Mouse (Mus musculus) lung, postnatal 4 days (tissue): ENCODE data around the gene Man1b1.

ENCODE experiments used
- DNase-seq, 2 experiments: peaks; one replicate each; pipeline ENCODE4 v3.0.0; 2021

The Man1b1 gene

GRCm38 (mm10) chr2:25305587-25306359, 26.4 kb upstream of the Man1b1 start:
- DNase-seq: no peak

DNA sequence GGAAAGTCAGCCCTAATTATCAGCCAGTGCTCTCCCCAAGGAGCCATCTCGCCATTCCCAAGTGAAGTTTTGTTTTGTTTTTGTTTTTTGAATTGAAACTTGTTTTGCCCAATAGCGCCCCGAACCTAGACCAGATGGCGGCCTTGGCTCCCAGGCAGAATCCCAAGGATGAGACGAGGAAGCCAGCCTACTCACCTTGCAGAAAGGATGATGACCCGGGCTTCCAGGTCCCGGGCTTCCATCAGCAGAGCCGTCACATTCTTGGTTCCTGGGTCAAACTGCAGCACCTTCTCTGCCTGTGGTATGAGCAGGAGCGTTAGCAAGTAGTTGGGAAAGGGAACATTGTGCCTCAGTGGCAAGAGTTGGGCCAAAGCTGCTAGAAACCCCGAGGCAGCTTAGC, 22.0 kb upstream of the Man1b1 start:
- no peak for DNase-seq

DNA sequence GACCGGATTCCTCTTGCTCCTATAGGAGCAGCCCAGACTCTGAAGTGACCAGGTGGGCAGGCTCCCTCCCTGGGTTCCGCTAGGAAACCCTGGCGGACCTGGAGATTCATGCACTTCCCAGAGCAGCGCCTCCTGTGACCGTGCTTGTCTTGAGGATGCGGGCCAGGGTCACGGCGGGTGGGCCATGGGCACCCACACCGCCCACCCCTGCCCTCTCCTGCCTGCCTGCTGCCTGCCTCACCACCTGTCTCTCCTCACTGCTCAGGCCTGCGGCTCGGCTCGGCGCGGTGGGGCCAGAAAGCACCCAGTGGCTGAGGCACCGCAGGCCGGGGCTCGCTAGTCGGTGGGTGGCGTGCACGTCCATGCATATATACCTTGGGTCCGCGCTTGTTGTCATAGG, 21.2 kb upstream of the Man1b1 start:
- no peak for DNase-seq

DNA sequence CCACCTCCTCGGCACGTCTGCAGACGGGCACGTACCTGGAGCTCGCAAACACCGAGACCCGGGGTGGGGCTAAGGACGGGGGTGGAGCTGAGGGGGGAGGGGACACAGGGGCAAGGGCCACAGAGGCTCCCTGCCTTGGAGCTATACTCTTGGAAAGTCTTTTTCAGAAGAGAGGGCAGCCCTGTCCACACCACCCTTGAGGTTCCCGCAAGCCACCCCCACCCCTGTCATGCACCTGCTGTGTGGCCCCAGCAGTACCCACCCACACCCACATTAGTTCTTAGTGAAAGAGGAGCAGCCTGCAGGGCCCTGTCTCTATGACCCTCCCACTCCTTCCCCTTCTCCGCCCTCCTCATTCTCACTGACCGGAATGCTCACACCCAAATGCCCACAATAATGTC, 20.6 kb upstream of the Man1b1 start:
- DNase-seq: no peak

- no peak for DNase-seq
Measured at GRCm38 (mm10) chr2:25318119-25318966, 13.8 kb upstream of the Man1b1 start.

DNA sequence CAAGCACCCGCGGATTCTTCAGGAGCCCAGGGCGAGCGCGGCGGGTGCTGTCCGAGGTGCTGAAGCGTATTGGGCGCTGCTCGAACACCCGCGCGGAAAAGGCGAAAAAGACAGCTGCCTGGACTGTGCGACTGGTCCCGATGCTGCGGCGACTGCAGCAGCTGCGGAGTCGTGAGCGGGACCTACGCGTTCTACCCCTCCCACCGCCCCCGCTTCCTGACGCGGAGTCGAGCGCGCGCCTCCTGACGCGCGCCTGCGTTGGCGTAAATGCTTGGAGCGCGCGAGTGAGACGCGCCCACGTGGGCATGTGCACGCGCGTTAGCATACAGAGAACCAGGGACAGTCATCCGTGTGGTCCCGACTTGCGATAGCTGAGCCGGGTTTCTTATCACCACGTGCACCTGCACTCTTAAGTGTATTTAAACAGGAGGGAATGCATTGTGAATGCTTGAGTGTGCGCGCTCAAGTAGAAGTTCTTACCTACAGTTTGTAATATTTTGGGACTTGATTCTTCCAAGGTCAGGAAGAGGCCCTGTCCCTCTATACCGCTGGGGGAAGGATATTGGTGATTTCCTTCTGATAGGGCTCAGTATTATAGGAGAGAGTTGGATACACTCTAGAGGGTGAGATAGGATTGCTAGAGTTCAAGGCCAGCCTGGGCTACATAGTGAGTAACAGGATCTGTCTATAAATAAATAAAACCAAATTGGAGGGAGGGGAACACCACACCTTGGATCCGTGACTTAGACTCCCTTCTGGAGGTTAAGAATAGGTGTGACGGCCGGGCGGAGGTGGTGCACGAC, 13.0 kb upstream of the Man1b1 start, which contains the start of gene Grin1:
Grin1 (minus strand) TSS at position 217 of the 803 bp plus-strand sequence.
- peak; percentile 66 to 68 for DNase-seq

DNA sequence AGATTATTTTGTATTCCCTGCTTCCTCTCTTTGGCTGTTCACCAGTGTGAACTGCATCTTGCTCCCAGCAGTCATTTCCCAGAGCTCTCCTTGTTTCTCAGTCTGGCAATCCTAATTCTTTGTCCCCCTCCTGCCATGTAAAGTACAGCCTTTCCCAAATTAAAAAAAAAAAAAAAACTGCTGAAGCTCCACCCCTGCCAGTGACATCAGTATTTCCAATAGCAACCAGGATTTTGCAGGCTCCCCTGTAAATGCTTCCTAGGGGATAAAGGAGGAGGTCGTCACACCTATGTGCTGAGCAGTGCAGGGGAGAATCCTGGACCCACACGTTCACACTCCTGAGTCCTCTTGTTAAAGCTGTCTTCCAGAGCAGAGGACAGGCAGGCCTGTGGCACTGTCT, 12.1 kb upstream of the Man1b1 start:
- no peak for DNase-seq

DNA sequence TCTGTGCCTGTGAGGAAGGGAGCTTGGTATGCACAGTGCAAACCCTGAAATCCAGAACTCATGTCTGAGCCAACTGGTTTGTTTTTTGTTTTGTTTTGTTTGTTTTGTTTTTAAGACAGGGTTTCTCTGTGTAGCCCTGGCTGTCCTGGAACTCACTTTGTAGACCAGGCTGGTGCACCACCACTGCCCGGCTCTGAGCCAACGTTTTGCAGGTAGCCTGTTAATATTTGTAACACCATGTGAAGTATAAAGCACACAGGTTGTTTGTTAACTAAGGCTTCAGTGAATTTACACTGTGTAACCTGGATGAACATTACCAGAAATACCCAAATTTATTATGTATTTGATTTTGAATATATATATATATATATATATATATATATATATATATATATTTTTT, 6.1 kb upstream of the Man1b1 start:
- no peak for DNase-seq

DNA sequence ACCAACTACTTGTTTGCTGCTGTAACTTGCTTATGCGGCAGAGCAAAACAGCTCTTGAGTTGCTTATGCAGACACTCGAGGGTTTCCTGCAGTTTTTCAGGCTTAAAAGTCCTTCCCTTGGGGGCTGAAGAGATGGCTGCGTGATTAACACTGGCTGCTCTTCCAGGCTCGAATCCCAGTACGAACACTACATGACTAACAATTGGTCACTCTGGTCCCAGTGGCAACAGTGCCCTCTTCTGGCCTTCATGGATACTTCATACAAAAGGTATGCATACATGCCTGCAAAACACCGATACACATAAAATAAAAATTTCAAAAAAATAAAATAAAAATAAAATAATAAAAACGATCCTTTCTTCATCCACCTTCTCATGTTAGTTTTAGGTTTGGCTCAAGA, 3.7 kb upstream of the Man1b1 start:
- peak in 1 of 2 experiments; percentile 28 for DNase-seq

DNA sequence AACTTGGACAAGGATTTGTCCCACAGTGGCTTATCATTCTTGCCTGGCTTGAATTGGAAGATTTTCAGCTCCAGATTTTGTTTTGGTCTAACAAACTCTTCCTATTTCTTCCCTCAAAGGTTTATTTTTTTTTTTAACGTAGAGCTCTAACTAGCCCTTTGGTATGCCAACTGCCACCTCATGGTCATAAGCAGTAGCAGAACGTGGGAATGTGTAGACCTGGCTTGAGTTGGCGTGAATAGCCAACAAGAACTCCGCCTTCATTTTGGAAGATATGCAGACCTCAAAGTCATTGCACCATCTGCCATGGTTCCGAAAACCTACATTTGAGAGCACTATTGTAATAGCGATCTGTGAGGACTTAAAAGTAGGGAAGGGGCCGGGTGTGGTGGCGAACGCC, 668 bp upstream of the Man1b1 start:
- no peak for DNase-seq

DNA sequence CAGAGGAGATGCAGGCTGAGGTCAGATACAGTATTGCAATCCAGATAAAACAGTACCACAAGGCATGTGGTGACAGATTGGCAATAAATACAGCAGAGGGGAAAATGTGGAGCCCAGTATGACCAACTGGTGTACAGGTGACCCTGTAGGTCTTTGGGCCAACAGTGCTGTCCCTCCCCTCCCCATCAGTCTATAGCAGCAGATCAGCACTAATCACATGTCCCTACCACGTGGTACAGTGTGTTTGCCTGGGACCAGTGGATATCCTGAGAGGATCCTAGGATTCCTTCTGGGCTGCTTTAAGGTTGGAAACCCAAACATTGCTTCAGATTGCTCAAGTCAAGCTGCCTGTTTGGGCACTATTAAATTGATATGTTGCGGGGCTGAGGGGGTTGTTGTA, 1.4 kb downstream of the Man1b1 start:
- no peak for DNase-seq

DNA sequence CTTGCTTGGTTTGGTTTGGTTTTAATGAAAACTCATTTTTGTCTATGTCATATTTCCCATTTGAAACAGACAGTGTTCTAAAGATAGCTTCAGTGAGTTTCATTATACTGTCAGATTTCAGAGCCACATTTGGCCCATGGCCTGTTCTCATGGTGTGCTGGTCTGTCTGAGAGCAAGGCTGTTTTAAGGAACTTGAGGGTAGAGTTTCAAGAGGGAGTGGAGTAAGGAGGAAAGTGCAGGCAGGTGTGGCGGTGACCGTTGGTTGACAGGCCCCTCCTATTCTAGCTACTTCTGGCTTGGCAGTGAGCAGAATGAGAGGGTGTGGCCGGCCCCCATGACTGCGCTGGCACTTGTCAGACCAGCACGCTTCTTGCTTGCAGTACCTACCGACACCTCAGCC, 6.2 kb downstream of the Man1b1 start:
- no peak for DNase-seq

- DNase-seq: no peak
Measured at GRCm38 (mm10) chr2:25348162-25348561, 16.0 kb downstream of the Man1b1 start.

DNA sequence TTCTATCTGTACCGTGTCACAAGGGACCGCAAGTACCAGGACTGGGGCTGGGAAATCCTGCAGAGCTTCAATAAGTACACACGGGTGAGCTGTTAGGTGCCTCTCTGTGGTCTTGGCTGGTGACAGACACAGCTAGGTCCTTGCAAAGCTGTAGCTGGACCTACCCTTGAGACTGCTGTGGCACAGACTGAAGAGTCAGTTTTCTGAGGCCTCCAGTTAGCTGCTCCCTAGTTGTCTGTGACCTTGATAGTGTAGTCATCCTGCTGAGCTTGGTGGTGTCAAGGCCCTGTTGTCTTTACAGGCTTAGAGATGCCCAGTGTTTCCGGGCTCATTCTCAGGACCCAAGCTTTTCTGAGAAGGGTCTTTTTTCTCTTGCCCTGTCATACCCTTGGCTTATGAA, 17.4 kb downstream of the Man1b1 start:
- no peak for DNase-seq

DNA sequence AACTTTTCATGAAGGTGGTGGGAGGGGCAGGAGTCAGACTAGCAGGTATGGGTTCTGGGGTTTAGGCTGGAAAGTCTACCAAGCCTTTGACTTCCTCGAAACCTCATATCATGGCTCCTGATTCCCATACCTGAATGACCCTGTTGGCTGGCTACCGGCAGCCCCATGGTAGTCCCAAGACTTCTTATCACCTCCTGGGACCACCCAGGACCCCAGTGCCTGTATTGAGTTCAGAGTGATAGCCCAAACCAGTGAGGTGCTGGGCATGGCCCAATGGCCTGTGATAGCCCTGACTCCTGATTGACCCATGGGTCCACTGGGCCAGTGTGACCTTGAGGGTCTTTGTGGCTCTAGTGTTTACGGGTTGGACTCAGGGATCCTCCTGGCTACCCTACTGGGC, 18.6 kb downstream of the Man1b1 start:
- no peak for DNase-seq

DNA sequence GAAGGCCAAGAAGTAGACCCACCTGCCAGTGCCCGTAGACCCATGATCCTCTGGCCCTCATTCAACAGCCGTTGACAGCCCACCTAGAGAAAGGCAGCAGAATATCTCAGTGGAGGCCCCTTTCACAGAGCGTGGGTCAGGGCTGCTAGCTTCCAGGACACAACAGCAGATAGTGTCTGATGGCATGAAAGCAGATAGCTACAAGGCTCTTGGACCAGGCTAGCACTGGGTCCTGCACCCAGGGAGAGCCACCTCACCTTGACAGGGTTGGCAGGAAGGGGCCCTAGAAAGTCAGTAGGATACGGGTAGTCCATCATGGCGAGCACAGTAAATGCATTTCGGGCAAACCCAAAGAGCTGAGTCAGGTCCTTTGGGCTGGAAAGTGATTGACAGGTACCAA, 22.1 kb downstream of the Man1b1 start:
- DNase-seq: no peak

- no peak for DNase-seq
Measured at GRCm38 (mm10) chr2:25355419-25356066, 23.4 kb downstream of the Man1b1 start.

DNA sequence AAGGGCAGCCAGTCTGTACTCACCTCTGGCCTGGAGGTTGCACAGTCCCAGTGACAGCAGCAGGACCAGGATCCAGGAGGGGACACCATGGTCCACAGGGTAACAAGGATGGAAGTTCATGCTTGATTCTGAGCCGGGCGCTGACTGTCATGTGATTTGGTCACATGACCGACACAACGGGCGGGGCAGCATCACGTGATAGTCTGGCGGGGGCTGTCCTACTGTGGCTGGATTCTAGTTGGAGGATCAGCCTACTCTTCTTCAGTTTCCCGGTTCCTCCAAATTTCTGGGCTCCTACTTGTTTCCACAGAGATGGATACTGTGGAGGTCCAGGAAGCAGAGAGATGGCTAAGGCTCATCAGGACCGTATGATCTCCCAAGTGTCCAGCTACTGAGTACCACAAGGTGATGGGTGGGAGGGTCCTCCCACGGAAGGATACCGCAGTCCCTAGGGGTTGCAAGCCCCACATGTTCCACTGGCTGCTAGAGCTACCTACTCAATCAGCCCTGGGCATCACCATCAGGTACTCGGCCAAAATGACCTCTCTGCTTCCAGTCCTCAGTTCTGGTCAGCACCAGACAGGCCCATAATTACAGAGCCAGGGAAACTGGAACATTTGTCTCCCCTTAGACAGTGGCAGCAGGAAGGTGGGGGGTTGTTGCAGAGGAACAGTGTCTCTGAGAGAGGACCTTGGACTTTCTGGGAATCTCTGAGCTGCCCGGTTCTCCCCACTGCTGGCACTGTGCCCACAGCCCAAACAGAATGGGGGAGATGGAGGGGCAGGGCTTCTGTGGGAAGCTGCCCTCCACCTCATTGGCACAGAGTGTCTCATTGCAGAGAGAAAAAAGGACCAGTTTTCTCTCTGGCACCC, 24.3 kb downstream of the Man1b1 start, which contains the start of gene Dpp7:
Dpp7 (minus strand) TSS at position 152 of the 872 bp plus-strand sequence.
- peak; percentile 84 for DNase-seq

DNA sequence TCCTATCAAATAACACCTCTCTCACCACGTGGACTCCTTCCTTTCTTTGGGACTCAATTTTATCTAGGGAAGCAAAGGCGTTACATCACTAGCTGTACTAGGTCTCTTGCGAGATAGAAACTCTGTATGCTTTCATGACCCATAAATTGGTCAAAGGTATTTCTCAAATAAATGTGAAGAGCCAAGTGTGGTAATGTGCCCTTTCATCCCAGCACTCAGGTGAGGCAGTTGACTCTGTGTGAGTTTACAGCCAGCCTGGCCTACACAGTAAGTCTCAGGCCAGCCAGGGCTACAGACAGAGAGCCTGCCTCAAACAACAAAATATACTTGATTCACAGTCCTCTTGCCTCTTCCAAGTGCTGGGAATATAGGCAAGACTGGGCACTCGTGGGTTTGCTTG, 27.7 kb downstream of the Man1b1 start:
- no peak for DNase-seq

GRCm38 (mm10) chr2:25363478-25364178, 31.5 kb downstream of the Man1b1 start:
- peak; percentile 41 to 66 for DNase-seq

GRCm38 (mm10) chr2:25364313-25364712, 32.2 kb downstream of the Man1b1 start:
- DNase-seq: no peak
